Mouse (Mus musculus): ENCODE measurements at regions not wholly inside any gene's neighbourhood (a gene's known extent, or its start where the extent isn't known, plus 50 kb on each side); places are given as distances from the start of the nearest gene placed in this dataset.

DNA sequence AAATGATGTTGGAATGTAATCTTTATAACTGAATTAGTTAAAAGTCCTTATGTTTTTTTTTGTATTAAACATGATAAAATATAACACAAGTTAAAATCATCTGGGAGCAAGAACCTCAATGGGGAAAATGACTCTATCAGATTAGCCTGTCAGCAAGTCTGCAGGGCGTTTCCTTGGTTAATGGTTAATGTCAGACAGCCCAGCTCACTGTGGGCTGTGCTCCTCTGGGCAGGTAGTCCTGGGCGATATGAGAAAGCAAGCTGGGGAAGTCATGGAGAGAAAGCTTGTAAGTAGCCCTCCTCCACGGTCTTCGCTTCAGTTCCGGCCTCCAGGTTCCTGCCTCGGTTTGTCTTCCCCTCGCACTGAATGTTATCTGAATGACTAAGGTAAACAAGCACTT lies 379.0 kb upstream of the Prickle1 start:
- DNase-seq (ENCODE audit: low read depth, low spot score) = no peak

DNA sequence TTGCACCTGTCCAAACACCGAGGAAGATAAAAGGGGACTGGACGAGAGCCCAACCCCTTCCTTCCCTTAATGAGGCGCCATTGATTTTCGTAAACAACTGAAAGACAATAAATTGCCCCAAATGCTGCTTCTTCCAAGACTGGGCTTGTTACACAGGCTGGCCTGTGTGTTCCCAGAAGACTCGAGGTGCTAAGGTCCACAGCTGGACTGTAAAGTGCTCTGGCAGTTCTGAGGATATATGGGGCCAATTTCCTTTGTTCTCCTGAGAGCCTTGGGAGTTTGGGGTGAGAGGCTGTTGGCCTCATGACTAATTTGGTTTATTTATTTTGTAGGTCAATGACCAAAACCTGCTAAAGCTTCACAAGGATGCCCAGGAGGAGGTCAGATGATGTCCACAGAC lies 377.3 kb upstream of the Prickle1 start:
- no peak for DNase-seq (ENCODE audit: low read depth, low spot score)

DNA sequence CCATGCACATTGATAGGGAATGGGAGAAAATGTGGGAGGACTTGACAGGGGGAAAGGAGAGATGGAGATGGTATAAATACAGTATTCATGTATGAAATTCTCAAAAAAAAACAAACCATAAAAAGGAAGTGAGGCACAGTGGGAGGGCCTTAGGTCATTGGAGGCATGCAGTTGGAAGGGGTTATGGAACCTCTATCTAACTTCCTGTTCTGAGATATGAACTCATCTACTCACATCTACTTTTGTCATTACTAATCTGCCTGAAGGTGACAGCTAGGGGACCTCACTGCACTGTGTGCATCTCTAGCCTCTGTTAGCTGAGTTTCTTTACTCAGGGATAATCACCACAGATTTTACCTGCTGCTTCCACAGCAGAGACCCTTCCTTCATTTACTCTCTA lies 366.3 kb upstream of the Prickle1 start:
- no peak for DNase-seq (ENCODE audit: low read depth, low spot score)

DNA sequence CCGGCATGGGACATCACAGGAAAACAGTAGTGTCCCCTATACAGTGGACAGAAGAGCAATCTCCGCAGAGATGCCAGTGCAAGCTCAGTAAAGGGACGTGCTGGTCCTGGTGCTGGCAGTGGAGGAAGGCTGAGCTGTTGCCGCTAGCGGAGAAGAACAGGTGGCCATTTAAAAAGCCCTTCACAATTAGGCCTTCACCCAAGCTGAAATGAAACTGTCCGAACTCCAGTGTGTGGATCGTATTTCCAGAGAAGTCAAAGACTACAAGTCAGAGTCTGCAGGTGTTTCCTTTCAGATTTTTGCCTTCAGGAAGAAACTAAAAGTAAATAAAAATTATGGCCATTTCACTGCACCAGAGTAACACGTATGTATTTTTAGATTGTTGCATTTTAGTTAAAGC lies 364.2 kb upstream of the Prickle1 start:
- DNase-seq (ENCODE audit: low read depth, low spot score) = no peak

DNA sequence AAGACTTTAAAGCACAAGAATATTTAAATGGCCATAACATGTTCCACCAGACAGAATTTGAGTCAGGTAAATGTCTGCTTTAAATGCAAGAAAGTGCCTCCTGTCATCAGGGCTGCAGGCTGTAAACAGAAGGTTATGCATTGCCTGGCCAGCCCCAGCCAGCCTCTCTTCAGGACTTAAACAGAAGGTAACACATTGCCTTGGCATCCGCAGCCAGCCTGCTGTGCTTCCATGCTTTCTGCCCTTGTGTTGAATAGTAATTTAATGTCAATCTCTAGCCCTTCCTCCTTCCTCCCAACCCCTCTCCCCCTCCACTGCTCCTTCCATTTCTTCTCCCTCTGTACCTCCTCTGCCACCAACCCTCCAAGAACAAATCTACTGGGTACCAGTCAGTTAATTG lies 362.4 kb upstream of the Prickle1 start:
- no peak for DNase-seq (ENCODE audit: low read depth, low spot score)

DNA sequence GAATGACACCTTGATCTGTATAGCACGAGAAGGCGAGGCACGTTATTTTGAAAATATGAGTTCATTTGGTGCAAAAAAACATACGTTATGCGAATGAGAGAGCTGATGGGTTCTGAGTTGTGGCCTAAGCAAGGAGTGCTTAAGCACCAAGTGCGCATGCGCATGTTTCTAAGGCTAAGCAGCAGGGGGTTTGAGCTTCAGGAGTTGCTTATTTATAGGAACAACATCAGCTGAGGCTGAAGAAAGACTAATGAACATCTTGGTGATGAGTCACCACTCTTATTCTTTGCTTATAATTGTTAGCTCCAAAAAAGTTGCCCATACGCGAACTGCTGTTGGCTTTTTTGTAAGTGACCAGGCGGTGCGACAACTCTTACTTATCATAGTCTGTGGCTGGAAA lies 361.1 kb upstream of the Prickle1 start:
- DNase-seq (ENCODE audit: low read depth, low spot score) = no peak

DNA sequence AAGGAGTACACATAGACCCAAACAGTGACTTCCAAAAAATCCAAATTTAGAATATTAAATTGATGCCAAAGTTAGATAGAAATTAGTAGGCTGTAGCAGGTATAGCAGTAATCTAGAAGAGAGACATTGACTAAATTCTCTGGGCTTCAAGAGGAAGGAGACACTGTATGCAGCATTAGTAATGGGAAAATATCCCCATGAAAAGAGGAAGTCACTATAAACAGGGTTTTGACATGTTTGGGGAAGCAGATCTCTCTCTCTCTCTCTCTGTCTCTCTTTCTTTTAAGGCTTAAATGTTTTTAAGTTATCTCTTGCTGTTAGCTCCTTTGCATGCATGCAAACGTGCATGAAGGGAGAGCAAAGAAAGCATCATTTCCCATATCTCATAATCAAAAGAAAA lies 357.9 kb upstream of the Prickle1 start:
- DNase-seq (ENCODE audit: low read depth, low spot score) = no peak

DNA sequence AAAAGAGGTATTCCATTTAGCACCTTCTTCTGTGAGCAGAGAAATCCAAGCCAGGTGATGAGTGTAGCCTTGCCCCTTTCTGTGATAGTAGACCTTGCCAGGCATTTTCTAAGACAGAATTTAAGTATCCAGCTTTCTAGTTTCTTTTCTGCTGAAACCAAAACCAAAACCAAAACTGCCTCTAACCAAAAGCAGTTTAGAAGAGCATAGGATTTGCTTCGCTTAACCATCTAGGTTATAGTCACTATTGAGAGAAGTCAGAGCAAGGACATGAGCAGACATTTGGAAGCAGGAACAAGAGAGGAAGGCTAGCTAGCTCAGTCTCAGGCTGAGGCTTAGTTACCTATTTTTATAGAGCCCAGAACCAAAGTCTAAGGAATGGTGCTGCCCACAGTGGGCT lies 354.8 kb upstream of the Prickle1 start:
- DNase-seq (ENCODE audit: low read depth, low spot score) = peak; percentile 52

DNA sequence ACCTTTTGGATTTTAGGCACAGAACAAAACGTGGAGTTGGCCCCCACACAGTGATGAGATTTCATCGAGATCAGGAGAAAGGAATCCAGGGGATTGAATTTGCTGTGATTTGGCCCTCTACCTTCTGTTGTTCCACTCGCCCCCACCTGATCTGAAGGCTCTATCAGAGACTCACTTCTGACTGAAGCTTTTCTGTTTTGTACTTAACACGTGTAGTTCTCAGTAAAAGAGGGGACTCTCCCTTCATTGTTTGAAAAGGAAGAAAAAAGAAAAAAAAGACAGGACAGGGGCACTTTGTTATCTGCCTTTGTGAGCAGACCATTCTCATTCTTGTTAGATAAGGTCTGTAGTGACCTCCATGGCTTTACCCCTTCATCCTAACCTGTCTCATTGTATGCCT lies 353.2 kb upstream of the Prickle1 start:
- no peak for DNase-seq (ENCODE audit: low read depth, low spot score)

DNA sequence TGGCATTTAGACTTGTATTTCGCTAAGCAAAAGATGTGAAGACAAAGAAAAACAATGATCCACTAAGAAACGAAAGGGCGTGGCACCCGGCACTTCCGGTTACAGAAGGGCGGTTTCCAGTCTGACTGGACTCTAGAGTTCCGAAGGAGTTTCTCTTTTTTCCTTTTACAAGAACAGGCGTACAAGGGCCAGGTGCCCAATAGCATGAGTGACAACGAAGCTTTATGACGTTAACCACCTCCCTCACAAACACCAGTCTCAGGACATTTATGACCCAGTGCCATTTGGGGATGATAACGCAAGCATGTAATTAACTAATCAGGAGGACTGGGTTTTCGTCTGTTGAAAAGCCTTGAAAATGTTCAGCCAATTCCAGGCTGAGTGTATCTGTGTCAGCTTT lies 347.9 kb upstream of the Prickle1 start:
- DNase-seq (ENCODE audit: low read depth, low spot score) = no peak

DNA sequence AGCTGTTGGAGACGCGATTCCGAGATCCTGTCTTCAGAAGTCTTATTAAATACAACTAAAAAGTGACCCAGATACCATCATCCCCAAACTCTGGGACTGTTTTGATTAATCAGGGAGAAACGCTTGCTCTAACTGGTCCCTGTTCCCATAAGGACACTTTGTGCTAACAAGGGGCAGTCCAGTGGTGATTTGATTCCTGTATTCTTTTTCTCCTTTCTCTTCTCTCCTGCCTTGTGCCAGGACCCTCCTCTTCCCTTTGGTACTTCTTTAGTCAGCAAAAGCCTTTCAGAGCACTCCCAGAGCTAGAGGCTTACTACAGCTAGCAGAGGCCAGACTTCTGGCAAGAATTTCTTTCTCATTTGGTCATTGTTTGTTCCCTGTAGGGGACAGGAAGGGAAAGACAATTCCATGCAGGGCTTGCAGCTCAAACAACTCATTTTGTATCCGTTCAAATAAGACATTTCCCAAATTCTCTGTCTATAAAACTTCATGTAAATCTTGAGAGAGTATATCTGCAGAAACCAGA lies 337.3 kb upstream of the Prickle1 start:
- no peak for DNase-seq (ENCODE audit: low read depth, low spot score)

DNA sequence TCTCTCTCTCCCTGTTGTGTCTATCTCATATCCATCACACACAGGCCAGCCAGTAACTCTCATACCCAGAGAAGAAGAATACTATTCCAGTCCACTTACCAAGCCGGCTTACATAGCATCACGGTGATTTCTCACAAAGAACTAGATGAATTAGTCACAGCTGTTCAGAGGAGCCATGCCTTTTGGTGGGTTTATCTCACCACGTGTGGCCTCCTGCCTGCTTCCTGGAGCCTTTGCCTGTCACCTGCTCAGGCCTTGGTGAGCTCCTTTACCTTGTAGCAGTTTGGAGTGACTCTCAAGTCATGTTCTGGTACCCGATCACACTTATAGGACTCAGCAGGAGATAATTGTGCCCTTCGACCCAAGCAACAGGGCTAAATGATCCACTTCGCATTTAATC lies 331.2 kb upstream of the Prickle1 start:
- DNase-seq (ENCODE audit: low read depth, low spot score) = no peak

DNA sequence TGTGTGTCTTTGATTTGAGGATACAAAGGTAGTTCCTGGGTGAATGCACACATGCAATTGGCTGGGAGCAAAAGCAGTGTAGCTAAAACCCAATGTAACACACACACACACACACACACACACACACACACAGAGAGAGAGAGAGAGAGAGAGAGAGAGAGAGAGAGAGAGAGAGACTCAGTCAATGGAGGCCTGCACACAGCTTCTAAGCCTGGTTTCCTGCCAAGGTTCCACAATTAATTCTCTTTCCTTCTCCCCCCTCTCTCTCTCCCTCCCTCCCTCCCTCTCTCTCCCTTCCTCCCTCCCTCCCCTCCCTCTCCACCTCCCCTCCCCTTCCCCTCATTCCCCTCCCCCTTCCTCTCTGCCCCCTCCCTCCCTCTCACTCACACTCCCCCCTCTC lies 330.6 kb upstream of the Prickle1 start:
- no peak for DNase-seq (ENCODE audit: low read depth, low spot score)

DNA sequence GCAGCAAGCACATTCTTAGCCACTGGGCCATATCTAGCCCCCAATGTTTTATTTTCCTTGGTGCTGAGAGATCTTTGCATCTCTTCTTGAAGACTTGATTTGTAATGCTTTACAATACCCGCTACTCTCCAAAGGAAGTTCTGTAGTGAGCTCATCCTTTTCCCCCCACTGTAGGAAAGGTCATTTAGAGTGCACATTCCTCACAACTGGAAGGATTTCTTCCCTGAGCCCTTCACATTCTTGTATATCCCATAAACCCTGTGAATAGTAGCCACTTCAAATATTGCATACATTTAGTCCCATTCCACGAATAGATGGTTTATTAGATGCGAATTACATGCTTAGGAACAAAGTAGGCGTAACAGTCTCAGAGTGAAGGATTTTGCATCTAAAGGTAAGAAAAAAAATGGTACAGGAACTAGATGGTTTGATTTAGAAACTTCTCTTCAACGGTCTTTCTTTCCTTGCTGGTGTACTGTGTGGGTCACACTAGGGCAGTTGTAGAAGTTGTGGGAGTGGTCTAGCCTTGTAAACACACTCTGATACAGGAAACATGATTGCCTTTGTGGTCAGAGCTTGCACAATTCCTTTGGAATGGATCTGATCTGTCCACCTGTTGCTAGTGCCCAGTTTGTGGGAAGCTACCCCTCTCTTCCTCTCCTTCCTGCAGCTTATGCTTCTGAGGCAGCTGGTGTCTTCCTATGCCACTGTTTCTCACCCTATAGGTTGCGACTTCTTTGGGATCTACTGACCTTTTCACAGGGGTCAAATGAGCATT lies 326.0 kb upstream of the Prickle1 start:
- DNase-seq (ENCODE audit: low read depth, low spot score) = no peak

DNA sequence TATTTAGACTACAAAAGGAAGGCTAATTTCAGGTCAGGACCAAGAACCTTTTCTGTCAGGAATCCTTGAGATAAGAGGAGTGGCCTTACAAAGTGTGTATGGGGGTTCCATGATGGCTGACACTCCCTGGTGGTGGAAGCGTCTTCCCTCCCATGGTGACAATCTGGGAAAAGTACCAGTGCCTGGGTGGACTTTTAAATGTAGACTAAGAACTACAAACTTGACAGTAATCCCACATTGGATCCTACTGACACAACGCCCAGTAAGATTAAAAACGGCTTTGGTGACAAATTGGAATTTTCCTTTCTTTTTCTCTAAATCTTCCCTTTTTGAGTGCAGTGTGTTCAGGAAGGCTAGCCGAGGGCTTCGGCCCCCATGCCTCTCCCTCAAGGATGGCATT lies 325.3 kb upstream of the Prickle1 start:
- no peak for DNase-seq (ENCODE audit: low read depth, low spot score)

DNA sequence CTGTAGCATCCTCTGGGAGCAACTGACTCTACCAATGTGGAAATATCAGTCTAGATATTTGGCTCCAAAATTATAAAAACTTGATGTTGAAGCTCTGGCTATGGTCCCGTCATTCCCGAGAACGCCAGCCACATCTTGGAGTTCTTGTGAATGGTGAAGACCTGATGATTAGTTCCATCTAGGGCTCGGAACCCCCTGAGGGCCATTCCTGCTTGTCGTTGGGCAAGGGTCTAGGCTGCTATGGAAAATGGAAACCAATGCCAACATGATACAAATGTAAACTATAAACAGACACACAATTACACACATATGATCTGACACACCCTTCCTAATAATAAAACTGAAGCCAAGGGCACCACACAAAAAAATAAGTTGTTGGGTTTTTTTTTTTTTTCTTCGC lies 323.9 kb upstream of the Prickle1 start:
- no peak for DNase-seq (ENCODE audit: low read depth, low spot score)

DNA sequence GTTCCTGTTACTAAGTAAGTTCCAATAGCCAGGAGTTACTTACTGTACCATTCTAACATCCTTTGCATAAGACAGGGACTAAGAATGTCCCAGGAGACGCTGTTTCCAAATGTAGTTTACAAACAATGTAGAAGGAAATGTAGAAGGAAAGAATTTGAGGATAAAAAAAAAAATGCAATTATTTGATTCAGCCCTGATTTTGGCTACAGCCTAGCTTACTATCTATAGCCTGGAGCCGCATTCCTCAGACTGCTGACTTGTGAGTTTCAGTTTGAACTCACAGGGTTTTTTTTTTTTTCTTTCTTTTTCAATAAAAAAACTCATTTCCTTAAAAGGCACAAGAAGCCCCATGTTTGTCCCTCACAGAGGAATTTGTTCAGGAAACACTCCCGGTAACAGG lies 321.2 kb upstream of the Prickle1 start:
- no peak for DNase-seq (ENCODE audit: low read depth, low spot score)

DNA sequence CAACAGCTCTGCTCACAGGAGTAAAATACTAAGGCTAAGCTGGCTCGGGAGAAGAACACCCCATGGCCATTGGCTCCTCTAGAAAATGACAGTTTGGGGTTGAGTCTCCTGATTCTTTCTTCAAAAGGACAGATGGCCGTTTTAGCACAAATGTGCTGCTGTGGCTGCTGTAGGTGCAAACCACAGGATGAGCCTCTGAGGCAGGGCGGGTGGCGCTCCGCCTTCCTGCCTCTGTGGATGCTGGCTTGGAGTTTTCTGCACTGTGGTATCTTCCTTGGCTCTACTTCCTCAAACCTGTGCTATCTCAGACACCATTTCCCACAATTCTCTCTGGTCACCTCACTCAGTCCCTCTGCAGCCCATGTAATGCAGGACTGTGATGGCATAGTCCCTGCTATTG lies 317.8 kb upstream of the Prickle1 start:
- peak; percentile 44 for DNase-seq (ENCODE audit: low read depth, low spot score)

DNA sequence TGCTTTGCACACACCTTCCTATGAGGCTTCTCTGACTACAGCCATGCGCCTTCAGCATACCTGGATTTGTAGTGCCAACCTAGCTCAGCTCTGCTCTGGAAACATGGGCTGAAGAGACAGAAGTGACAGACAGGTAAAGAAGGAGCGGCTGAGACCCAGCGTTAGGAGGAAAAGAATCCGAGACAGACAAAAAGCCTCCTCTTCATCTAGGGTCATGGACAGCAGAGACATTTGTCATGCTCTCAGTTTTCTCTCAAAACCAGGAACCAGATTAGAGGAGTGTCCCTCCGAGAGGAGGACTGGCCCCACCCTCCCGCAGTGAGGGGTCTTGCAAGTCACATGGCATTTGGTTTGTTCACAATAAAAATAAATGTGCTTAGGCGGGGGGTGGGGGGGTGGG lies 317.4 kb upstream of the Prickle1 start:
- no peak for DNase-seq (ENCODE audit: low read depth, low spot score)

DNA sequence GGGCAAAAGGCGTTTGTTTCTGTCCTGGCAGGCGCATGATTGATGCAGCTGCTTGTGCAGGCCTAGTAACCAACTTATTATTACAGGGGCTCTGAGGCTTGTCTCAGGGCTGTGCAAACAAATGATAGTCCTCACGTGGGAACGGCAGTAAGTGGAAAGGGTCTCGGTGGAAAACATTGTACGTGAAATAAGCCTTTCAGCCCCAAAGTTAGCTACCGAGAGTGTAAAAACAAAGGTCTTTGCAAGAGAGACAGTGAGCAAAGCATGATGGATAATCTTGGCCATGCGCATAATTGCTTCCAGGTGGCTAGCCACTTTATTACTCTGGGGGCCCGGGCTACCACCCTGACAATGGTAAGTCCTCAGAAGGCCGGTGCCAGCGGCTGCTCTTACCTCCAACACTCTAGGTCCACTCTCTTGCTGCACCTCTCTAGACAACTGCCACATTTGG lies 315.3 kb upstream of the Prickle1 start:
- no peak for DNase-seq (ENCODE audit: low read depth, low spot score)

DNA sequence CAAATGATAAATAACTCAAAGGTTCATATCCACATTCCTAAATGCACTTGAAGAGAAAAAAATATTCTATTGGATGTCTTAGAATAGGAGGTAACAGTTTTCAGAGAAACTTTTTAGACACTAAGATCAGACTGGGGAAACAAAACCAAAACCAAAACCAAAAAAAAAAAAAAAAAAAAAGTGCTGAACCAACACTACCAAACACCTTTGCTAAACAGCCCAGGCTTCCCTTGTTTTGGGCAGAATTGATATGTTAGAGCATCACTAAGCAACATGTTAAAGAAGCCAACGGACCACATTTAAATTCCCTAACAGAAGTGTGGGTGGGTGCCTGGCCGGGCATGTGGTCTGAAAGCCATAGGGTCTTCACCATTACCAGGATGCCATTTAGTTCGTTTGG lies 314.5 kb upstream of the Prickle1 start:
- DNase-seq (ENCODE audit: low read depth, low spot score) = peak; percentile 21

DNA sequence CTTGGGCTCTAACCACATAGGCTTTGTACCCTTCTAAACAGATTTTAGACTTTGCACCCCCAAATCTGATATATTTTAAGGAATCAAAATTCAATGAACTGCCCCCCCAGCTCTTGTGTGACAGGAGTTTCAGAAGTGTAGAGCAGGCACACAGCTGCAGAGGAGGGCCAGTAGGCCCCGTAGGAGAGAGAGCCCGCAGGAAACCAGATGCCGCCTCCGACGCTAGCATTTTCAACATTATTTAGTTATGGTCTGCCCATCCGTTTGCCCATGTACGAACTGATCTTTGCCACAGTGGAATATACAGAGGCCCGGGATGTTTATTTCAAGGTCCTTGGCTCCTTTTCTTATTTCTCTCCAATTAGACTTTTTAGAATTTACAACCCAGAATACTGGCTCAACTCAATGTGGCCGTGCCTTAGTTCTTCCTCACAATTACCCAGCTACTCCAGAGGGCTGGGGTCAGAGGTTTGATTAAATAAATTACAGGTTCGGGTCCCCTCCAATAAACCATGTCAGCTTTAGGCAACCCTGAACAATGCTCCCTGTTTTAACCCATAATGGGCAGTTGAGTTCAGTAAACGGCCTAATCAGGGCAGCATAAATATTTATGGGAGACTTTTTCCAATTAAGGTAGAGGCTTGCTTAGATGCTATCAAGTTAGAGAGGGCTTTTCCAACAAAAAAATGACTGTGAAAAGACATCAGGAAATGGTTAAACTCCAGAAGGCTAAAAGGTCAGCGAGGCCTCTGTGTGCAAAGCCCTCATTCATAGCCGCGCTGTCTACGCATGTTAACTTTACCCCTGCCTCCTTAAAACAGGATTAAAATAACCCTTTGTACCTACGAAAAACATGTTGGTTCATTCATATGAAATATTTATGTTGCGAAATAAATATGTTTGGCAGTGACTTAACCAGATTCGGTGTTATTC lies 308.2 kb upstream of the Prickle1 start:
- no peak for DNase-seq (ENCODE audit: low read depth, low spot score)

DNA sequence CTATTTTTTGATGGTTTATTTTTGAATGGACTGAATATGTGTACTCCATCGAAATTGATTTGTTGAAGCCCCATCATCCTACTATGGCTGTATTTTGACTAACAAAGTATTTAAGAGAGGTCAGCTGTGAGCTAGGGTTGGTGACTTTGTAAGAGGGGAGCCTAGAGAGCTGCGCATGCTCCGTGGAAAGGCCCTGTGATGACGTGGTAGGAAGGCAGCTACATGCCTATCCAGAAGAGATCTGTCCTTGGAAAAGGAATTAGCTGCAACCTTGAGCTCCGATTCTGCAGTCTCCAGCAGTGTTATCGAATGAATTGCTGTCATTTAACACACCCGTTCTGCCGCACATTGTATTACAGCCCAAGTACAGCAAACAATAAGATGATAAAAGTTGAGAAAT lies 287.1 kb upstream of the Prickle1 start:
- no peak for DNase-seq (ENCODE audit: low read depth, low spot score)
